Mouse (Mus musculus) heart, postnatal 36 days (tissue): ENCODE data around the gene Clec4f. TPM values are rescaled to one million over a fixed set of nuclear protein-coding genes. Genes with fewer than 3 reads are reported as not detected.
"Not testable (repeated sequence)": the region's sequence is repeated elsewhere in the genome, so short reads cannot be mapped to it uniquely, and the experiment has no call there.

Experiments used
- DNase-seq, 2 experiments: peaks; one replicate each; pipeline ENCODE4 v3.0.0; 2021 to 2022
- intact Hi-C: fragments of 180-260 bp; cut with DNase I; formaldehyde crosslinking; loops from one replicate; pipeline ENCODE4 v1.15.1; 2025
- total RNA-seq, 2 experiments: library from RNA; stranded (reverse); gene quantifications; 2 replicates each; pipeline ENCODE4 v1.2.3; 2021

The Clec4f gene
- total RNA-seq, 2 experiments from 2014 or later = not detected

DNA sequence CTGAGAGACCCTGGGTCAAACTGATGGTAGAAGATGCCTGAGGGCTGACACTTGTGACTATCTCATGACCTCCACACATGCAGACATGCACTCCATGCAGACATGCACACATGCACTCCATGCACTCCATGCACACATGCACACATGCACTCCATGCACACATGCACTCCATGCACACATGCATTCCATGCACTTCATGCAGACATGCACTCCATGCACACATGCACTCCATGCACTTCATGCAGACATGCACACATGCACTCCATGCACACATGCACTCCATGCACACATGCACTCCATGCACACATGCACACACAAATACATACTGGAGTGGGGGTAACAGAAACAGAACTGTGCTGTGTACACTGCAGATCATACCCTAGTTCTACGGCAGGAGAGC is 20.7 kb downstream of the Clec4f start:
- intact Hi-C loops = no loop called here
- DNase-seq = no peak

GRCm38 (mm10) chr6:83634631-83635030 is 21.4 kb downstream of the Clec4f start:
- intact Hi-C loops, DNase-seq: not testable (repeated sequence)

DNA sequence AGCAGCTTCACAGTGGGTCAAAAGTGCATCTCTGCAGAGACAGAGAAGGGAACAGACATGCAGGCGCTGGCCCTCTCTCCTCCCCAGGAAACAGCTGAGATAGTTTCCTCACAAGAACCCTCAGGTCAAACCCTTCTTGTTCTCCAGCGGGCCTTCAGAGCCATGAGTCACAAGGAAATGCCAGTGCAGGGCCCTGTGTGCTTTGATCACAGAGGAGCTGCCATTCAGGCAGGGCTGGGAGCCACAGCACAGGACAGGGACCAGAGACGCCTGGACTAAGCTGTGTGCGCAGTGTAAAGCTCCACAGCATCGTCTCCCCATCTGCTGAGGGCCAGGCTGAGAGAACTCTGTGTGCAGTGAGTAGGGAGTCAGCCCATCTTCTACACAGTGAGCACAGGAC is 21.9 kb downstream of the Clec4f start:
- intact Hi-C loops, DNase-seq: not testable (repeated sequence)

DNA sequence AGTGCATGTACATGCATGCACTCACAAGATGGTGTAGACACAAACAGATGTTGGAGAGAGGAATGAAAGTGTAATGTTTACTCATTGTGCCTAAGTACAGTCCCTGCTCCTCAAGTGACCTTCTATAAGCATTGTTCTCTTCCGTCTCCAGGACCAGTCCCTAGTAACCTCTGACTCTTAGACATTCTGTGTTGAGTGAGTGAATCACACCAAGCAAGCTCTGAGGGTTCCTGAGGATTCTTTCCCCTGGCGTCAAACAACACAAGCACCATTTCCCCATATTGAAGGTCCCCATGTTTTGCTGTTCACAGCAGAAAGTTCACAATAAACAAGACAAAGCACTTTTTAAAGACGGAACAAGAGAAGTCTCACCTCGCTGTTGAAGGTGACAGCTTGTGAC is 24.2 kb downstream of the Clec4f start:
- no peak for DNase-seq
- intact Hi-C loops = no loop called here

- DNase-seq = no peak
- intact Hi-C loops = no loop called here
These were observed 29.2 kb downstream of the Clec4f start for GRCm38 (mm10) chr6:83626781-83627180.

- DNase-seq = no peak
- intact Hi-C loops = no loop called here
These were observed 36.0 kb downstream of the Clec4f start for GRCm38 (mm10) chr6:83619955-83620354.

- intact Hi-C loops = loop anchor here (2.0 kb wide), 2 partner anchors 19 to 263 kb away; no protein-coding TSS in a partner anchor
These were observed 38.2 kb downstream of the Clec4f start for GRCm38 (mm10) chr6:83617581-83618335.

GRCm38 (mm10) chr6:83616512-83616911 is 39.5 kb downstream of the Clec4f start:
- DNase-seq = peak; percentile 67 to 68
- intact Hi-C loops = loop anchor here (1.0 to 2.0 kb wide), 3 partner anchors 18 to 262 kb away; no protein-coding TSS in a partner anchor

More at GRCm38 (mm10) chr6:83617581-83618335, 38.2 kb downstream of the Clec4f start:
- DNase-seq = no peak

GRCm38 (mm10) chr6:83614469-83614868 is 41.5 kb downstream of the Clec4f start:
- intact Hi-C loops = no loop called here
- DNase-seq = no peak

DNA sequence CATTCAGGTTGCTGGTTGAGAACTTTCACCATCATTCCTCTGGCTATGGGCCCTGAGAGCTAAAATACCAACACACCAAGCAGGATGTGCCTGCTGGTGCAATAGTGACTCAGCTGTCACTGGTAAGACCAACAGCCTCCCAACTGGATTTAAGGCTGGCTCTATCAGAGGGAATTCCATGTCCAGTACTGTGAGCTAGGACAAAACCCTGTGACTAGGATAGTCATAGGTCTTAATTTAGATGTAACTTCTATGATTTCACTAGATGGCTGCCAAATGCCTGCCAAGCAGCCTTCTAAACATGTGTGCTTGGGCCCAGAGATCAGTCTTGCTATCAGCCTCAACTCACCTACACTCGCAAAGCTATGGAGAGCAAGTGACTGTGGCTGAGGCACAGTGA is 43.0 kb downstream of the Clec4f start:
- intact Hi-C loops = no loop called here
- no peak for DNase-seq

DNA sequence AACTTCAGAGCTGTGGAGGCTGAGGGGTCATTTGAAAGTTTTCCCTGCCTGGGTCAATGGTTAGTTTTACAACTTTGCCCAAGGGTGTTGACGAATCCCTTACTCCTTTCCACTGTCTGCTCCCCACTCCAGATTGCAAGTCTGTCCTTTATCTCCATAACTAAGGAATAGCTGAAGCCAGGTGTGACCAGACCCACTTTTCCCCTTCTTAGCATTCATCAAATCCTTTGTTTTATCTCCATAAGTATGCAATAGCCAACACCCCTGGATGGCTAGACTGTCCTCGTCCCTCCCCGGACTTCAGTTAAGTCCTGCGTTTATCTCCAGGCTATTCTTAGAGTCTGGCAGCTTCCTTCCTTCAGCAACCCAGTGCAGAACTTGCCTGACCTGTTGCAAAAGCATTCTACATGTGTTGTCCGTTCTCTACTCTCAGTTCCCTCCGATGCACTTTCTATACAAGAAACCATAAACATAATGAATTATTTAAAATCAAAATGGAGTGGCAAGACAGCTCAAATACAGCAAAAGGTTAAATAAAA is 56.3 kb downstream of the Clec4f start:
- DNase-seq = peak in 1 of 2 experiments; percentile 25
- intact Hi-C loops = loop anchor here (2.0 kb wide), 1 partner anchor 17 kb away; no protein-coding TSS in a partner anchor

DNA sequence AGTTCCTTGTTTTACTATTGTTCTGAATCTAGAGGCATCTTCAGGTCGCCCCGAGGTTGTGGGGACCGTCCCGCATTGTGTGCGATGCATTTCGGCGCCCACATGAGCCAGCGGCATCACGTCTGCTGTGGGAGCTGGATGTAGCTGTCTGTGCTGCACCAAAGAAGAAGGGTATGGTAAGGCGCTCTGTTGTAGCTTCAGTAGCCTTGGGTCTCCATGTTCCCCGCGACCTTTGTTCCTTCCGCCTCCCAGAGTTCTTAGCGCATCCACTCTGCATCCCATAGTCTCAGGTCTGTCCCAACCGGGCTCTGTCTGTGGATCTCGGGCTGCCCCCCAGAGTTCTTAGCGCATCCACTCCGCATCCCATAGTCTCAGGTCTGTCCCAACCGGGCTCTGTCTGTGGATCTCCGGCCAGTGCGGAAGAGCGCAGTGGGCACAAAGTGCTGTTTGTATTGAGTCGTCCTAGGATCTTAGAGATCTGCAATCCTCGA is 56.9 kb downstream of the Clec4f start:
- peak in 1 of 2 experiments; percentile 15 for DNase-seq
- intact Hi-C loops = loop anchor here (2.0 kb wide), 1 partner anchor 18 kb away; no protein-coding TSS in a partner anchor

DNA sequence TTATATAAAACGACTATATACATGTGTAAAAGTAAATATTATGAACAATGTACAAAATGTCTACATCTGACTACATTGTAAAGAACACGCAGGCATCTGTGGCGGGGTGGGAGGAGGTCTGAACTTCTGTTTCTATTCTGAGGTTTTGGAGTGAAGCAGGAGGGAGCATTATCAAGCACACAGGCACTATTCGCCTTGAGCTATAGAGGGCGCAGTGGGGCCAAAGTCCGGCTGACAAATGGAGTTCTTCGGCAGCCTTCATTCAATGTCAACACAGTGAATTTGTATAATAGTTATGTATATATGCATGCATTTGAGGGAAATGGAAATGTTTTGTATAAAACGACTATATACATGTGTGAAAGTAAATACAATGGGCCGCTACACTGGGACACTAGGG is 57.3 kb downstream of the Clec4f start:
- intact Hi-C loops = loop anchor here (2.0 kb wide), 1 partner anchor 18 kb away; no protein-coding TSS in a partner anchor
- peak; percentile 58 to 59 for DNase-seq

DNA sequence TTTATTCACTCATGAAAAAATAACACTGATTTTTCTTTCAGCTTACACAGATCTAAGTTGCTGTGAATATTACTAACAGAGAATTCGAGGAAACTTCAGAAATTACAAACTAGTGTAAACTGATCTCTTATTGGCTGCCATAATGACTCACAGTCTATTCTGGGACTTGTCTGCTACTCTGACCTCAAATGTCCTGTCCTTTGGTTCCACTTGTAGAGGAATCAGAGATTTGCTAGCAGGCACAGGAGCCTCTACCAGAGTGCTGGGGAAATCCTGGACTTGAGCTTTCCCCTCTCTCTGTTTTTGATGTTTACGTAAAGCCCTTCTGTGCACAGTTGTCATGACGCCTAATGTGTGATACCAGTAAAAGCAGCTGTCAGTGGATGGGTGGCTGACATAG is 58.0 kb downstream of the Clec4f start:
- DNase-seq = peak in 1 of 2 experiments; percentile 21
- intact Hi-C loops = loop anchor here (2.0 kb wide), 1 partner anchor 19 kb away; no protein-coding TSS in a partner anchor

GRCm38 (mm10) chr6:83595035-83595434 is 61.0 kb downstream of the Clec4f start:
- DNase-seq = no peak
- intact Hi-C loops = no loop called here

Other genes starting within 250 kb of the Clec4f start
- gene Tet3, start 197.1 kb downstream of the Clec4f start, total RNA-seq = 10 to 100 TPM; 27.2 to 27.6 TPM
- 10 to 100 TPM; 31.6 to 32.7 TPM for gene Dguok, start 149.2 kb downstream of the Clec4f start, total RNA-seq
- gene Actg2, start 119.9 kb downstream of the Clec4f start, total RNA-seq = 1 to 10 TPM; 1.5 to 2.4 TPM
- gene Stambp, start 83.5 kb downstream of the Clec4f start, total RNA-seq = 10 to 100 TPM; 11.9 to 13.8 TPM
- under 1 TPM; 0.79 to 0.83 TPM for gene Cd207, start 21.7 kb upstream of the Clec4f start, total RNA-seq
- not detected for gene Vax2, start 55.1 kb upstream of the Clec4f start, total RNA-seq
- gene Atp6v1b1, start 86.8 kb upstream of the Clec4f start, total RNA-seq = not detected
- gene Ankrd53, start 106.5 kb upstream of the Clec4f start, total RNA-seq = not detected
- gene Tex261, start 119.6 kb upstream of the Clec4f start, total RNA-seq = 10 to 100 TPM; 83.1 to 86.0 TPM
- 10 to 100 TPM; 19.7 to 20.6 TPM for gene Nagk, start 138.8 kb upstream of the Clec4f start, total RNA-seq
- gene Paip2b, start 175.6 kb upstream of the Clec4f start, total RNA-seq = 10 to 100 TPM; 42.7 to 44.8 TPM
- gene Zfp638, start 210.9 kb upstream of the Clec4f start, total RNA-seq = 10 to 100 TPM; 52.0 to 54.9 TPM